Comparison of ENCODE assay signal across 16 mouse cellular contexts in the genomic region with DNA sequence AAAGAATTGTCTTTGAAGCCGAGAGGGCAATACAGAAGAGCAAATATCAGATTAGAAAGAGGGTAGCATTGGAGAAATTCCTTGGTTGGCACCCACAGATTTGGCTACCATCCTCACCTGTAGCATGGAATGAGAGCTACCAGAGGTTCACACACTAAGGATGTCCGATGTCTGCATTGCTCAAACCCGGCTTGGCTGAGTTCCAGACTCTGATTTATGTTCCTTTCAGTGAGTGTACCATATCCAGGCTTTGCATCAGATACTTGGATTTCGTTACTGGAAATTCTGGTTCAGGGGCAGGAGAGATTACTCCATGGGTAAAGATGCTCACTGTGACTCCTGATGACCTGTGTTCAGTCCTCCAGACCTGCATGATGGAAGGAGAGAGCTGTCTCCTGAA.
"Had no signal": no experiment of that assay in that cellular context is flagged by ENCODE, and none has a peak within 500 bp of the region (broad histone marks: within the 10 kb centered on the region; RNA-seq: fewer than 3 reads in every experiment).

No protein-coding gene starts in this region.

- H3K36me3 ChIP-seq: liver, embryonic 13.5 days; midbrain, embryonic 10.5 days had no signal

- H3K4me1 ChIP-seq: liver, embryonic 13.5 days; midbrain, embryonic 10.5 days had no signal

- H3K27me3 ChIP-seq: liver, embryonic 13.5 days had no signal

- H3K4me3 ChIP-seq: left cerebral cortex, adult 2 months; liver, embryonic 13.5 days; megakaryocyte, embryonic 14.5 days; midbrain, embryonic 10.5 days had no signal

- DNase-seq: kidney, adult 2 months; kidney, postnatal 10 days; kidney, postnatal 36 days; layer of hippocampus, postnatal 36 days; liver, embryonic 13.5 days; lung, adult 2 months; lung, postnatal 10 days; lung, postnatal 36 days; midbrain, embryonic 14.5 days; right cerebral cortex, adult 18-20 months; right cerebral cortex, postnatal 14 days; right cerebral cortex, postnatal 4 days; thymus, postnatal 25 days had no signal

- H3K9me3 ChIP-seq: liver, embryonic 13.5 days; megakaryocyte, embryonic 14.5 days; midbrain, embryonic 10.5 days had no signal

- H3K27ac ChIP-seq: left cerebral cortex, adult 2 months; liver, embryonic 13.5 days; midbrain, embryonic 10.5 days had no signal

- H3K4me2 ChIP-seq: liver, embryonic 13.5 days had no signal

- H3K9ac ChIP-seq: liver, embryonic 13.5 days had no signal
